Mouse (Mus musculus): Measurements from ENCODE around the gene Rcn3. TPM values are rescaled to one million over a fixed set of nuclear protein-coding genes. Genes with fewer than 3 reads are reported as not detected.
"Not testable (repeated sequence)": the region's sequence is repeated elsewhere in the genome, so short reads cannot be mapped to it uniquely, and the experiment has no call there.

Rcn3 gene
- polyA plus RNA-seq, 1 experiment from 2014 or later = 127 TPM

- Histone ChIP-seq H3K27me3 (no peaks in the 10 kb centered on the region), H3K36me3 (peaks cover 81% of the 10 kb centered on the region), H3K27ac (replicated peaks) (no peak overlapping the region), H3K9ac (peak overlapping the region; percentile 97), H3K4me3 (peak overlapping the region; percentile 92), H3K4me2 (peak overlapping the region; percentile 82), H3K9me3 (no peaks in the 10 kb centered on the region), H3K4me1 (replicated peaks) (peaks cover 56% of the 10 kb centered on the region)
- 86% methylated on average over 15 of the region's 15 CpGs for WGBS
- no peak for ATAC-seq (ENCODE audit: low read depth)
Observed at GRCm38 (mm10) chr7:45122561-45123185, 30.7 kb upstream of the Rcn3 start.

- no peak overlapping the region; the same call in 1 of the 2 replicates for H3K27ac ChIP-seq (replicated peaks)
- H3K27me3 ChIP-seq = no peaks in the 10 kb centered on the region
- H3K4me3 ChIP-seq = no peak overlapping the region
- peak overlapping the region; percentile 45; the same call in 1 of the 2 replicates for H3K9ac ChIP-seq
- H3K4me2 ChIP-seq = peak overlapping the region; percentile 15; the same call in 1 of the 2 replicates
- ATAC-seq (ENCODE audit: low read depth) = no peak
- peaks cover 49% of the 10 kb centered on the region for H3K4me1 ChIP-seq (replicated peaks)
- peaks cover 79% of the 10 kb centered on the region for H3K36me3 ChIP-seq
- H3K9me3 ChIP-seq = no peaks in the 10 kb centered on the region
Observed at GRCm38 (mm10) chr7:45121966-45122365, 29.9 kb upstream of the Rcn3 start.

GRCm38 (mm10) chr7:45121404-45121803 lies 29.4 kb upstream of the Rcn3 start:
- Histone ChIP-seq H3K27me3 (no peaks in the 10 kb centered on the region), H3K9ac (no peak overlapping the region; the same call in 1 of the 2 replicates), H3K36me3 (peaks cover 73% of the 10 kb centered on the region), H3K27ac (replicated peaks) (no peak overlapping the region; the same call in 1 of the 2 replicates), H3K4me1 (replicated peaks) (peaks cover 43% of the 10 kb centered on the region), H3K4me2 (no peak overlapping the region), H3K4me3 (no peak overlapping the region), H3K9me3 (no peaks in the 10 kb centered on the region)
- ATAC-seq (ENCODE audit: low read depth) = no peak
- 71% methylated on average over 8 of the region's 8 CpGs for WGBS

GRCm38 (mm10) chr7:45119780-45120709 lies 28.0 kb upstream of the Rcn3 start:
- no peak overlapping the region for H3K4me3 ChIP-seq
- no peak overlapping the region for H3K27ac ChIP-seq (replicated peaks)
- H3K36me3 ChIP-seq = peaks cover 59% of the 10 kb centered on the region
- peaks cover 29% of the 10 kb centered on the region for H3K4me1 ChIP-seq (replicated peaks)
- no peak overlapping the region for H3K9ac ChIP-seq
- no peaks in the 10 kb centered on the region for H3K9me3 ChIP-seq
- ATAC-seq (ENCODE audit: low read depth) = no peak
- WGBS = 79% methylated on average over 5 of the region's 5 CpGs
- H3K4me2 ChIP-seq = no peak overlapping the region
- H3K27me3 ChIP-seq = no peaks in the 10 kb centered on the region

- peaks cover 56% of the 10 kb centered on the region for H3K36me3 ChIP-seq
- H3K9me3 ChIP-seq = no peaks in the 10 kb centered on the region
- ATAC-seq (ENCODE audit: low read depth) = no peak
- H3K4me2 ChIP-seq = no peak overlapping the region
- H3K9ac ChIP-seq = no peak overlapping the region
- H3K4me1 ChIP-seq (replicated peaks) = peaks cover 22% of the 10 kb centered on the region
- WGBS = 92% methylated on average over 6 of the region's 6 CpGs
- H3K27ac ChIP-seq (replicated peaks) = no peak overlapping the region
- H3K27me3 ChIP-seq = no peaks in the 10 kb centered on the region
- no peak overlapping the region for H3K4me3 ChIP-seq
Observed at GRCm38 (mm10) chr7:45118336-45118735, 26.3 kb upstream of the Rcn3 start.

- WGBS = 88% methylated on average over 8 of the region's 8 CpGs
- Histone ChIP-seq H3K4me2 (no peak overlapping the region), H3K27me3 (no peaks in the 10 kb centered on the region), H3K27ac (replicated peaks) (no peak overlapping the region), H3K9me3 (no peaks in the 10 kb centered on the region), H3K9ac (no peak overlapping the region), H3K4me1 (replicated peaks) (peaks cover 14% of the 10 kb centered on the region), H3K4me3 (no peak overlapping the region), H3K36me3 (peaks cover 49% of the 10 kb centered on the region)
- ATAC-seq (ENCODE audit: low read depth) = no peak
Observed at GRCm38 (mm10) chr7:45117566-45117965, 25.5 kb upstream of the Rcn3 start.

GRCm38 (mm10) chr7:45113476-45113875 lies 21.5 kb upstream of the Rcn3 start:
- Histone ChIP-seq H3K27me3 (no peaks in the 10 kb centered on the region), H3K4me1 (replicated peaks) (no peaks in the 10 kb centered on the region), H3K4me2 (no peak overlapping the region), H3K9ac (no peak overlapping the region), H3K9me3 (no peaks in the 10 kb centered on the region), H3K27ac (replicated peaks) (no peak overlapping the region), H3K4me3 (no peak overlapping the region), H3K36me3 (peaks cover 10% of the 10 kb centered on the region)
- ATAC-seq (ENCODE audit: low read depth) = no peak
- 89% methylated on average over 2 of the region's 2 CpGs for WGBS

- Histone ChIP-seq H3K36me3 (peaks cover under 1% of the 10 kb centered on the region), H3K4me2 (no peak overlapping the region), H3K9ac (no peak overlapping the region), H3K9me3 (no peaks in the 10 kb centered on the region), H3K4me1 (replicated peaks) (no peaks in the 10 kb centered on the region), H3K27ac (replicated peaks) (no peak overlapping the region), H3K4me3 (no peak overlapping the region), H3K27me3 (no peaks in the 10 kb centered on the region)
- WGBS = 72% methylated on average over 3 of the region's 3 CpGs
- no peak for ATAC-seq (ENCODE audit: low read depth)
Observed at GRCm38 (mm10) chr7:45112529-45112928, 20.5 kb upstream of the Rcn3 start.

GRCm38 (mm10) chr7:45111940-45112339 lies 19.9 kb upstream of the Rcn3 start:
- H3K27ac ChIP-seq (replicated peaks) = no peak overlapping the region
- H3K4me1 ChIP-seq (replicated peaks) = no peaks in the 10 kb centered on the region
- WGBS = 66% methylated on average over 2 of the region's 2 CpGs
- no peaks in the 10 kb centered on the region for H3K9me3 ChIP-seq
- H3K4me2 ChIP-seq = no peak overlapping the region
- no peak for ATAC-seq (ENCODE audit: low read depth)
- no peaks in the 10 kb centered on the region for H3K36me3 ChIP-seq
- no peak overlapping the region for H3K4me3 ChIP-seq
- H3K27me3 ChIP-seq = no peaks in the 10 kb centered on the region
- H3K9ac ChIP-seq = no peak overlapping the region

GRCm38 (mm10) chr7:45110089-45110488 lies 18.1 kb upstream of the Rcn3 start:
- not testable (repeated sequence) for H3K4me1 ChIP-seq (replicated peaks); ATAC-seq (ENCODE audit: low read depth); H3K4me3 ChIP-seq; H3K4me2 ChIP-seq; H3K9me3 ChIP-seq; H3K36me3 ChIP-seq; H3K27ac ChIP-seq (replicated peaks); H3K9ac ChIP-seq; H3K27me3 ChIP-seq
- WGBS = 96% methylated on average over 4 of the region's 4 CpGs

- Histone ChIP-seq H3K4me2 (no peak overlapping the region), H3K27me3 (no peaks in the 10 kb centered on the region), H3K9ac (no peak overlapping the region), H3K4me1 (replicated peaks) (0 out of 2 replicates have a peak, but pooled peaks cover 6% of the 10 kb centered on the region), H3K9me3 (no peaks in the 10 kb centered on the region), H3K36me3 (no peaks in the 10 kb centered on the region), H3K27ac (replicated peaks) (no peak overlapping the region), H3K4me3 (no peak overlapping the region)
- 59% methylated on average over 5 of the region's 5 CpGs for WGBS
- no peak for ATAC-seq (ENCODE audit: low read depth)
Observed at GRCm38 (mm10) chr7:45107052-45107645, 15.1 kb upstream of the Rcn3 start.

- 21% methylated on average over 6 of the region's 6 CpGs for WGBS
- Histone ChIP-seq H3K27me3 (no peaks in the 10 kb centered on the region), H3K9ac (no peak overlapping the region), H3K4me2 (no peak overlapping the region), H3K4me1 (replicated peaks) (0 out of 2 replicates have a peak, but pooled peaks cover 6% of the 10 kb centered on the region), H3K36me3 (no peaks in the 10 kb centered on the region), H3K9me3 (no peaks in the 10 kb centered on the region), H3K27ac (replicated peaks) (no peak overlapping the region), H3K4me3 (no peak overlapping the region)
- no peak for ATAC-seq (ENCODE audit: low read depth)
Observed at GRCm38 (mm10) chr7:45106441-45106840, 14.4 kb upstream of the Rcn3 start.

Data from neural tube, embryonic 13.5 days (tissue).